Mouse (Mus musculus): Measurements from ENCODE around the gene Gpx4. TPM values are rescaled to one million over a fixed set of nuclear protein-coding genes. Genes with fewer than 3 reads are reported as not detected.

The Gpx4 gene
- polyA plus RNA-seq, 1 experiment from 2014 or later, result 552 TPM

- Histone ChIP-seq H3K4me1 (ENCODE audit: control insufficient read depth, insufficient read depth, low read length) (no peaks in the 10 kb centered on the region), H3K27me3 (ENCODE audit: control insufficient read depth, insufficient read depth, low read depth, low read length) (no peaks in the 10 kb centered on the region), H3K9me3 (replicated peaks; ENCODE audit: control insufficient read depth, low read length, poor library complexity, severe bottlenecking) (no peaks in the 10 kb centered on the region), H3K4me2 (ENCODE audit: low read length) (no peak overlapping the region), H3K4me3 (ENCODE audit: low read depth, low read length) (no peak overlapping the region), H3K9ac (ENCODE audit: low read depth, low read length) (no peak overlapping the region), H3K27ac (ENCODE audit: low read length) (no peak overlapping the region), H3K36me3 (ENCODE audit: control insufficient read depth, insufficient read depth, low read length) (no peaks in the 10 kb centered on the region)
- no peak for ATAC-seq
- WGBS, result 87% methylated on average over 5 of the region's 5 CpGs
Observed at GRCm38 (mm10) chr10:80095547-80095946, 48.6 kb downstream of the Gpx4 start.

GRCm38 (mm10) chr10:80097275-80097674 is 50.3 kb downstream of the Gpx4 start:
- no peak overlapping the region for H3K9ac ChIP-seq (ENCODE audit: low read depth, low read length)
- H3K36me3 ChIP-seq (ENCODE audit: control insufficient read depth, insufficient read depth, low read length), result no peaks in the 10 kb centered on the region
- no peak overlapping the region for H3K4me3 ChIP-seq (ENCODE audit: low read depth, low read length)
- peaks cover 11% of the 10 kb centered on the region for H3K4me1 ChIP-seq (ENCODE audit: control insufficient read depth, insufficient read depth, low read length)
- no peak overlapping the region for H3K4me2 ChIP-seq (ENCODE audit: low read length)
- no peak for ATAC-seq
- H3K27ac ChIP-seq (ENCODE audit: low read length), result no peak overlapping the region
- no peaks in the 10 kb centered on the region for H3K27me3 ChIP-seq (ENCODE audit: control insufficient read depth, insufficient read depth, low read depth, low read length)
- 23% methylated on average over 6 of the region's 7 CpGs for WGBS
- no peaks in the 10 kb centered on the region for H3K9me3 ChIP-seq (replicated peaks; ENCODE audit: control insufficient read depth, low read length, poor library complexity, severe bottlenecking)

GRCm38 (mm10) chr10:80098630-80099029 is 51.7 kb downstream of the Gpx4 start:
- H3K4me3 ChIP-seq (ENCODE audit: low read depth, low read length), result no peak overlapping the region
- H3K27me3 ChIP-seq (ENCODE audit: control insufficient read depth, insufficient read depth, low read depth, low read length), result no peaks in the 10 kb centered on the region
- H3K9ac ChIP-seq (ENCODE audit: low read depth, low read length), result no peak overlapping the region
- H3K9me3 ChIP-seq (replicated peaks; ENCODE audit: control insufficient read depth, low read length, poor library complexity, severe bottlenecking), result no peaks in the 10 kb centered on the region
- no peaks in the 10 kb centered on the region for H3K36me3 ChIP-seq (ENCODE audit: control insufficient read depth, insufficient read depth, low read length)
- H3K27ac ChIP-seq (ENCODE audit: low read length), result no peak overlapping the region
- 88% methylated on average over 5 of the region's 5 CpGs for WGBS
- H3K4me1 ChIP-seq (ENCODE audit: control insufficient read depth, insufficient read depth, low read length), result peaks cover 11% of the 10 kb centered on the region
- no peak for ATAC-seq
- H3K4me2 ChIP-seq (ENCODE audit: low read length), result no peak overlapping the region

GRCm38 (mm10) chr10:80100982-80101381 is 54.0 kb downstream of the Gpx4 start:
- H3K9me3 ChIP-seq (replicated peaks; ENCODE audit: control insufficient read depth, low read length, poor library complexity, severe bottlenecking), result no peaks in the 10 kb centered on the region
- no peak overlapping the region for H3K27ac ChIP-seq (ENCODE audit: low read length)
- ATAC-seq, result no peak
- H3K36me3 ChIP-seq (ENCODE audit: control insufficient read depth, insufficient read depth, low read length), result no peaks in the 10 kb centered on the region
- H3K27me3 ChIP-seq (ENCODE audit: control insufficient read depth, insufficient read depth, low read depth, low read length), result no peaks in the 10 kb centered on the region
- peaks cover 11% of the 10 kb centered on the region for H3K4me1 ChIP-seq (ENCODE audit: control insufficient read depth, insufficient read depth, low read length)
- peak overlapping the region; percentile 86; the same call in 1 of the 2 replicates for H3K4me2 ChIP-seq (ENCODE audit: low read length)
- WGBS, result 70% methylated on average over 11 of the region's 11 CpGs
- no peak overlapping the region for H3K9ac ChIP-seq (ENCODE audit: low read depth, low read length)
- no peak overlapping the region for H3K4me3 ChIP-seq (ENCODE audit: low read depth, low read length)

- peak; percentile 79 for ATAC-seq
- Histone ChIP-seq H3K4me3 (ENCODE audit: low read depth, low read length) (peak overlapping the region; percentile 76), H3K27ac (ENCODE audit: low read length) (peak overlapping the region; percentile 47), H3K4me1 (ENCODE audit: control insufficient read depth, insufficient read depth, low read length) (peaks cover 11% of the 10 kb centered on the region), H3K36me3 (ENCODE audit: control insufficient read depth, insufficient read depth, low read length) (no peaks in the 10 kb centered on the region), H3K27me3 (ENCODE audit: control insufficient read depth, insufficient read depth, low read depth, low read length) (no peaks in the 10 kb centered on the region), H3K9ac (ENCODE audit: low read depth, low read length) (peak overlapping the region; percentile 82), H3K9me3 (replicated peaks; ENCODE audit: control insufficient read depth, low read length, poor library complexity, severe bottlenecking) (no peaks in the 10 kb centered on the region), H3K4me2 (ENCODE audit: low read length) (peak overlapping the region; percentile 86)
- under 1% methylated on average over 54 of the region's 59 CpGs for WGBS
Observed at GRCm38 (mm10) chr10:80102216-80102915, 55.4 kb downstream of the Gpx4 start.

- Histone ChIP-seq H3K27me3 (ENCODE audit: control insufficient read depth, insufficient read depth, low read depth, low read length) (no peaks in the 10 kb centered on the region), H3K4me2 (ENCODE audit: low read length) (peak overlapping the region; percentile 86), H3K9ac (ENCODE audit: low read depth, low read length) (no peak overlapping the region), H3K9me3 (replicated peaks; ENCODE audit: control insufficient read depth, low read length, poor library complexity, severe bottlenecking) (no peaks in the 10 kb centered on the region), H3K36me3 (ENCODE audit: control insufficient read depth, insufficient read depth, low read length) (no peaks in the 10 kb centered on the region), H3K4me3 (ENCODE audit: low read depth, low read length) (no peak overlapping the region), H3K27ac (ENCODE audit: low read length) (peak overlapping the region; percentile 47), H3K4me1 (ENCODE audit: control insufficient read depth, insufficient read depth, low read length) (peaks cover 11% of the 10 kb centered on the region)
- 81% methylated on average over 2 of the region's 2 CpGs for WGBS
- ATAC-seq, result 0 out of 2 replicates have a peak, but pooled peaks have one; percentile 12
Observed at GRCm38 (mm10) chr10:80103032-80103431, 56.1 kb downstream of the Gpx4 start.

- Histone ChIP-seq H3K4me3 (ENCODE audit: low read depth, low read length) (no peak overlapping the region), H3K9me3 (replicated peaks; ENCODE audit: control insufficient read depth, low read length, poor library complexity, severe bottlenecking) (no peaks in the 10 kb centered on the region), H3K9ac (ENCODE audit: low read depth, low read length) (no peak overlapping the region), H3K27ac (ENCODE audit: low read length) (no peak overlapping the region), H3K36me3 (ENCODE audit: control insufficient read depth, insufficient read depth, low read length) (no peaks in the 10 kb centered on the region), H3K4me1 (ENCODE audit: control insufficient read depth, insufficient read depth, low read length) (peaks cover 11% of the 10 kb centered on the region), H3K4me2 (ENCODE audit: low read length) (no peak overlapping the region), H3K27me3 (ENCODE audit: control insufficient read depth, insufficient read depth, low read depth, low read length) (no peaks in the 10 kb centered on the region)
- ATAC-seq, result no peak
- 86% methylated on average over 3 of the region's 3 CpGs for WGBS
Observed at GRCm38 (mm10) chr10:80104181-80104580, 57.2 kb downstream of the Gpx4 start.

GRCm38 (mm10) chr10:80105460-80105859 is 58.5 kb downstream of the Gpx4 start, which contains the start of gene Sbno2:
Gene Sbno2, minus strand, starts transcription at chr10:80105571.
- Histone ChIP-seq H3K36me3 (ENCODE audit: control insufficient read depth, insufficient read depth, low read length) (no peaks in the 10 kb centered on the region), H3K4me1 (ENCODE audit: control insufficient read depth, insufficient read depth, low read length) (peaks cover 11% of the 10 kb centered on the region), H3K4me3 (ENCODE audit: low read depth, low read length) (no peak within 1 kb of the TSS), H3K9me3 (replicated peaks; ENCODE audit: control insufficient read depth, low read length, poor library complexity, severe bottlenecking) (no peaks in the 10 kb centered on the region), H3K9ac (ENCODE audit: low read depth, low read length) (no peak within 1 kb of the TSS), H3K27me3 (ENCODE audit: control insufficient read depth, insufficient read depth, low read depth, low read length) (no peaks in the 10 kb centered on the region), H3K27ac (ENCODE audit: low read length) (no peak within 1 kb of the TSS), H3K4me2 (ENCODE audit: low read length) (no peak within 1 kb of the TSS)
- ATAC-seq, result no peak
- WGBS, result 76% methylated on average over 5 of the region's 5 CpGs

- Histone ChIP-seq H3K4me2 (ENCODE audit: low read length) (no peak overlapping the region), H3K9me3 (replicated peaks; ENCODE audit: control insufficient read depth, low read length, poor library complexity, severe bottlenecking) (no peaks in the 10 kb centered on the region), H3K27me3 (ENCODE audit: control insufficient read depth, insufficient read depth, low read depth, low read length) (no peaks in the 10 kb centered on the region), H3K4me3 (ENCODE audit: low read depth, low read length) (no peak overlapping the region), H3K36me3 (ENCODE audit: control insufficient read depth, insufficient read depth, low read length) (no peaks in the 10 kb centered on the region), H3K4me1 (ENCODE audit: control insufficient read depth, insufficient read depth, low read length) (peaks cover 10% of the 10 kb centered on the region), H3K9ac (ENCODE audit: low read depth, low read length) (no peak overlapping the region), H3K27ac (ENCODE audit: low read length) (no peak overlapping the region)
- 75% methylated on average over 5 of the region's 5 CpGs for WGBS
- no peak for ATAC-seq
Observed at GRCm38 (mm10) chr10:80105926-80106325, 59.0 kb downstream of the Gpx4 start.
